Mouse (Mus musculus) stomach, postnatal 0 days (tissue): ENCODE results near the gene Lpcat4. TPM values are rescaled to one million over a fixed set of nuclear protein-coding genes. Genes with fewer than 3 reads are reported as not detected.
"Not testable (repeated sequence)": the region's sequence is repeated elsewhere in the genome, so short reads cannot be mapped to it uniquely, and the experiment has no call there.

Experiments used
- ATAC-seq: fragments of 200-750 bp; cut with Nextera tagmentation; 2 replicates; pipeline ENCODE4 v1.8.0; 2017; ENCODE audit not compliant: low FRiP score, low TSS enrichment
- DNase-seq: peaks from one replicate; pipeline ENCODE4 v3.0.0-alpha.2; 2016; ENCODE audit warnings: low spot score
- H3K27ac ChIP-seq: fragments of 300-500 bp; sonication (generic); replicated peaks from 2 replicates; pipeline ENCODE4 v1.5.1; 2014; ENCODE audit warnings: mild to moderate bottlenecking, control low read depth
- H3K27me3 ChIP-seq: fragments of 300-500 bp; sonication (generic); 2 replicates; pipeline ENCODE4 v1.6.1; 2014; ENCODE audit warnings: low read length; ENCODE audit not compliant: control insufficient read depth, insufficient read depth
- H3K36me3 ChIP-seq: fragments of 300-500 bp; sonication (generic); 2 replicates; pipeline ENCODE4 v1.6.1; 2014; ENCODE audit warnings: low read length, mixed read lengths; ENCODE audit not compliant: control insufficient read depth, insufficient read depth
- H3K4me1 ChIP-seq: fragments of 300-500 bp; sonication (generic); replicated peaks from 2 replicates; pipeline ENCODE4 v1.6.1; 2014; ENCODE audit warnings: antibody characterized with exemption; ENCODE audit not compliant: control insufficient read depth, insufficient read depth
- H3K4me2 ChIP-seq: fragments of 300-500 bp; sonication (generic); replicated peaks from 2 replicates; pipeline ENCODE4 v1.6.1; 2014; ENCODE audit warnings: low read depth, mild to moderate bottlenecking, control low read depth, moderate library complexity
- H3K4me3 ChIP-seq: fragments of 300-500 bp; sonication (generic); 2 replicates; pipeline ENCODE4 v1.5.1; 2014; ENCODE audit warnings: low read depth, low read length, control low read depth
- H3K9ac ChIP-seq: fragments of 300-500 bp; sonication (generic); 2 replicates; pipeline ENCODE4 v1.6.1; 2014; ENCODE audit warnings: mild to moderate bottlenecking, low read length, control low read depth, mixed read lengths
- H3K9me3 ChIP-seq: fragments of 300-500 bp; sonication (generic); 2 replicates; pipeline ENCODE4 v1.6.1; 2016; ENCODE audit warnings: low read length; ENCODE audit not compliant: control insufficient read depth
- CTCF ChIP-seq: IDR thresholded peaks from 2 replicates; pipeline ENCODE4 v1.5.1; 2016; ENCODE audit warnings: antibody characterized with exemption, low read depth, mild to moderate bottlenecking, moderate library complexity
- EP300 ChIP-seq: optimal IDR thresholded peaks from 2 replicates; pipeline ENCODE3; 2016; ENCODE audit warnings: antibody characterized with exemption
- WGBS: fragments of 180-500 bp; shearing (Covaris S2); extraction: QIAGEN DNeasy Blood & Tissue Kit; methylation state at CpG from one replicate; pipeline ENCODE4 v1.1.7; 2014; 5-methylcytosine and 5-hydroxymethylcytosine counted together
- polyA plus RNA-seq: library from polyadenylated mRNA; unstranded; fragments of >200 nt; fragmentation: Nextera tagmentation; extraction: Ambion mirVana; gene quantifications from 2 replicates; pipeline ENCODE4 v1.2.1, GENCODE M21; 2015

Gene Lpcat4
- polyA plus RNA-seq, 1 experiment from 2014 or later, result 40.2 TPM

DNA sequence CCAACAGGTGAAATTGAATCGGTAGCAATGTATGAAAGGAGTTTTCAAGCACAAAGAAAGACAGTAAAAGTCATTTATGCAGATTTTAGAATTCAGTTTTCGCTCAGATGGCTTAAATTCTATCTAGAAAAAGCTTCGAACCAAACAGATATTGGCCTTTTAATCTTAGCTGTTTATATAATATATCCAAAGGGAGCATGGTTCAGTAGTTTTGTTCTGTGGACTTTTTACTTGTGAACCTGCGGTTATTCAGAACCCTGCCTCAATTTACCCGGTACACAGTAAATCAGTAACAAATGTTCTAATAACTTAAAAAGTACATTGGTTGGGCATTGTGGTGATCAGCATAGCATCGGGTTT is 45.7 kb downstream of the Lpcat4 start:
- 35% methylated on average over 6 of the region's 6 CpGs for WGBS
- H3K9ac ChIP-seq, result no peak overlapping the region; the same call in 1 of the 2 replicates
- TF ChIP-seq EP300 (no peak), CTCF (no peak)

DNA sequence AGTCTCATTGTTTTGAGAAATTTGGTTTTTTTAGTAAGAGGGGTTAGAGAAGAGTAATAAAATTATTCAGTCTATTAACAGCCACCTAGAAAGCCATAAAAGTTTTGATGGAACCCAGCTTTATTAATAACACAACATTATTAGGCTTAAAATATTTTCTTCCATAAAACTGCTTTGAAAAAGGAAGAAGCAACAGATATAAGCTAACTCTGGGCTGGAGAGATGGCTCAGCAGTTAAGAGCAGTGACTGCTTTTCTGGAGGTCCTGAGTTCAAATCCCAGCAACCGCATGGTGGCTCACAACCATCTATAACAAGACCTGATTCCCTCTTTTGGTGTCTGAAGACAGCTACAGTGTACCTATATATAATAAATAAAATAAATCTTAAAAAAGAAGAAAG is 46.8 kb downstream of the Lpcat4 start:
- not testable (repeated sequence) for H3K27me3 ChIP-seq, ATAC-seq, H3K4me3 ChIP-seq, H3K27ac ChIP-seq, H3K4me1 ChIP-seq, DNase-seq, H3K9me3 ChIP-seq, H3K36me3 ChIP-seq, H3K4me2 ChIP-seq, H3K9ac ChIP-seq
- WGBS, result 97% methylated on average over 1 of the region's 1 CpGs

More for the DNA sequence above, 45.7 kb downstream of the Lpcat4 start:
- Histone ChIP-seq H3K27me3 (no peaks in the 10 kb centered on the region), H3K4me3 (peak overlapping the region; percentile 58), H3K9me3 (no peaks in the 10 kb centered on the region), H3K4me2 (peak overlapping the region; percentile 89), H3K4me1 (no peaks in the 10 kb centered on the region; the same call in 1 of the 2 replicates), H3K27ac (no peak overlapping the region), H3K36me3 (no peaks in the 10 kb centered on the region)
- no peak for DNase-seq
- ATAC-seq, result no peak

DNA sequence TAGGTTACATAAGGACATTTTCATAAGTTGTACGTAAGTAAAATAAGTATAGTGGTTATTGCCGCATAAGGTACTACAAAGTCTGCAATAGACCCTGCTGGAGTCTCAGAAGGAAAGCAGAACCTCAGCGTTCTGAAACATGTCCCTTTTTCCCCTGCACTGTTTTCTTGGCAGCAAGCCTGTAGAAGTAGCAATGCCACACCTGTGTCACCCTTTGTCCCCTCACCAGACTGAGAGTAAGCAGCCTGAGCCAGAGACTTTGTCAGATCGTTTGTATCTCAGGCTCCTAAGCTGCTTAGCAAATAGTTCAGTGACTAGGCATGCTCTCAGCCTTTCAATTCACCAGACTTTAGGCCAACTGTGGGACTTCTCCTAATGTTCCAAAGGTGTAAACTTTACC is 47.8 kb downstream of the Lpcat4 start:
- no peak overlapping the region for H3K4me2 ChIP-seq
- H3K27me3 ChIP-seq, result no peaks in the 10 kb centered on the region
- ATAC-seq (peak; percentile 87), DNase-seq (peak; percentile 63)
- no peak overlapping the region for H3K9ac ChIP-seq
- no peaks in the 10 kb centered on the region for H3K9me3 ChIP-seq
- H3K4me3 ChIP-seq, result no peak overlapping the region
- H3K4me1 ChIP-seq, result no peaks in the 10 kb centered on the region; the same call in 1 of the 2 replicates
- H3K36me3 ChIP-seq, result no peaks in the 10 kb centered on the region
- TF ChIP-seq EP300, result no peak
- H3K27ac ChIP-seq, result no peak overlapping the region
- WGBS, result 44% methylated on average over 4 of the region's 4 CpGs

DNA sequence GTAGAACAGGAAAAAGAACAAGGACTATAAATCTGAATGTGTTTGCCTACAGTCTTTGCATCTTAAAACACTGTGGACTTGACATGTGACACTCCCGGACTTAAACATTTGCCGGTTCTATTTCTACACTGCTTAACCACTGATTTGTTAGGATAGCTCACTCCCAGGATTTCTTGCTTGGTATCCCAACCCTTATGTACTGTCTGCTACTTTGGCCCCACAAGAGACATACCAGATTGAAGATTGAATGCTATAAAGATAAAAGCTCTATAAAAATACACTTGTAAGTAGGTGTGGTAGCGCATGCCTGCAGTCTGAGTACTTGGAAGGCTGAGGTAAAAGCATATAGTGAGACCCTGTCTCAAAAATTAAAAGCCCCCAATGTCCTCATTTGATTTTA is 50.2 kb downstream of the Lpcat4 start:
- 76% methylated on average over 3 of the region's 3 CpGs for WGBS
- no peak overlapping the region for H3K4me2 ChIP-seq
- no peaks in the 10 kb centered on the region for H3K36me3 ChIP-seq
- H3K4me1 ChIP-seq, result no peaks in the 10 kb centered on the region; the same call in 1 of the 2 replicates
- no peak for DNase-seq
- ATAC-seq, result no peak
- TF ChIP-seq CTCF, result no peak
- no peak for TF ChIP-seq EP300
- H3K27ac ChIP-seq, result no peak overlapping the region
- no peak overlapping the region for H3K4me3 ChIP-seq
- no peak overlapping the region for H3K9ac ChIP-seq
- H3K27me3 ChIP-seq, result no peaks in the 10 kb centered on the region
- H3K9me3 ChIP-seq, result no peaks in the 10 kb centered on the region

DNA sequence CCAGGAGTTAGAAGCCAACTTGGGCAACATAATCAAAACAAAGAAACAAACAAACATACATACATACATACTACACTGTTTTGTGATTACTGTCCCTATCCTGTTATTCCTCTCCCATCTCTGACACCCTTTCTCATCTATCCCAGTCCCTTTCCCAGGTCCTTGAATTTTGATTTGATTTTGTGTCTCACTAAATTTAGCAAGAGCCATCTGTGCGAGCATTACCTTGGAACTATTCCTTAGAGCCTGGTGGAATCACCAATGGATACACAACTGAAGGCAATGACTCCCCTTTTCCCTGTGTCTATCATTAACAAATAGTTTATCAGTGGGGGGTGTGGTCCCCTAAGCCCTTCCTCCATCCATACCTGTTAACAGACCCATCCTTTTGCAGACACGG is 53.6 kb downstream of the Lpcat4 start:
- Histone ChIP-seq H3K27ac (no peak overlapping the region), H3K9me3 (no peaks in the 10 kb centered on the region), H3K36me3 (no peaks in the 10 kb centered on the region), H3K4me3 (no peak overlapping the region), H3K27me3 (no peaks in the 10 kb centered on the region), H3K9ac (no peak overlapping the region), H3K4me1 (no peaks in the 10 kb centered on the region), H3K4me2 (no peak overlapping the region)
- TF ChIP-seq EP300, result no peak
- no peak for TF ChIP-seq CTCF
- 95% methylated on average over 2 of the region's 2 CpGs for WGBS
- ATAC-seq, result no peak
- DNase-seq, result no peak

DNA sequence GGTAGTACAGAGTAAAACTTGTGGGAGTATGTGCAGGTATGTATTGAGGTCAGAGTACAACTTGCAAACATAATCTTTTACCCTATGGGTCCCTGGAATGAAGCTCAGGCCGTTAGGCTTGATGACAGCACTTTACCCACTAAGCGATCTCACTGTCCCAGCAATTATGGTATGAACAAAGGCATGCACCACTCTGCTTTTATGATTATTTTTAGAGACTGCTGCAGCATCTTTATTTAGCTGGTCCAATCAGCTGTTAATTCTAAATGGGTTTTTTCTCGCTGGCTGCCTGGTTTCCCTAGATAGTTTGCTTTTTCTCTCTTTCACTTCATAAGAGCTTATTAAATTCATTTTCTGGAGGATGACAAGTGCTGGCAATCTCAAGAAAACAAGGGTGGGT is 56.9 kb downstream of the Lpcat4 start:
- no peak overlapping the region for H3K27ac ChIP-seq
- 84% methylated on average over 3 of the region's 3 CpGs for WGBS
- no peak overlapping the region for H3K4me2 ChIP-seq
- no peaks in the 10 kb centered on the region for H3K9me3 ChIP-seq
- DNase-seq (no peak), ATAC-seq (no peak)
- no peak for TF ChIP-seq CTCF
- no peak for TF ChIP-seq EP300
- H3K36me3 ChIP-seq, result no peaks in the 10 kb centered on the region
- H3K4me3 ChIP-seq, result no peak overlapping the region
- no peaks in the 10 kb centered on the region for H3K27me3 ChIP-seq
- H3K4me1 ChIP-seq, result no peaks in the 10 kb centered on the region
- H3K9ac ChIP-seq, result no peak overlapping the region

Other genes with a start within 250 kb of the Lpcat4 start
- gene Olfr1309, start 249.2 kb upstream of the Lpcat4 start, polyA plus RNA-seq, result not detected in 2 replicates
- gene Olfr1310, start 226.8 kb upstream of the Lpcat4 start, polyA plus RNA-seq, result not detected in 2 replicates
- not detected in 2 replicates for gene Olfr1311, start 215.1 kb upstream of the Lpcat4 start, polyA plus RNA-seq
- not detected in 2 replicates for gene Olfr1312, start 189.2 kb upstream of the Lpcat4 start, polyA plus RNA-seq
- gene Olfr1313, start 161.6 kb upstream of the Lpcat4 start, polyA plus RNA-seq, result not detected in 2 replicates
- gene Olfr1314, start 142.7 kb upstream of the Lpcat4 start, polyA plus RNA-seq, result not detected in 2 replicates
- not detected in 2 replicates for gene Olfr1315-ps1, start 124.0 kb upstream of the Lpcat4 start, polyA plus RNA-seq
- not detected in 2 replicates for gene Olfr1316, start 104.5 kb upstream of the Lpcat4 start, polyA plus RNA-seq
- not detected in 2 replicates for gene Olfr1317, start 99.1 kb upstream of the Lpcat4 start, polyA plus RNA-seq
- 0.05 TPM in 1 of 2 replicates, not detected in the other for gene Olfr1318, start 85.3 kb upstream of the Lpcat4 start, polyA plus RNA-seq
- gene Nutm1, start 19.8 kb downstream of the Lpcat4 start, polyA plus RNA-seq, result 0.06 and 0.10 TPM in 2 replicates
- 169 and 172 TPM in 2 replicates for gene Nop10, start 22.5 kb downstream of the Lpcat4 start, polyA plus RNA-seq
- 5.4 and 6.2 TPM in 2 replicates for gene Slc12a6, start 26.4 kb downstream of the Lpcat4 start, polyA plus RNA-seq
- not detected in 2 replicates for gene Gm21985, start 26.8 kb downstream of the Lpcat4 start, polyA plus RNA-seq
- gene Emc4, start 128.6 kb downstream of the Lpcat4 start, polyA plus RNA-seq, result 120 and 123 TPM in 2 replicates
- gene Katnbl1, start 139.7 kb downstream of the Lpcat4 start, polyA plus RNA-seq, result 25.8 and 26.4 TPM in 2 replicates
- gene Emc7, start 215.5 kb downstream of the Lpcat4 start, polyA plus RNA-seq, result 23.6 and 24.5 TPM in 2 replicates
- gene Chrm5, start 241.3 kb downstream of the Lpcat4 start, polyA plus RNA-seq, result not detected in 2 replicates